Mouse (Mus musculus): ENCODE measurements around the gene Btnl6.

- TF ChIP-seq CTCF (IDR thresholded peaks at IDR 0.05; ENCODE audit: low read depth, low read length) (no peak), POLR2A (IDR thresholded peaks at IDR 0.05; ENCODE audit: extremely low read depth, insufficient read depth, low read length) (no peak)
Measured at GRCm38 (mm10) chr17:34470491-34470890, 46.7 kb downstream of the Btnl6 start.

All from liver, adult 2 months (tissue).